Mouse (Mus musculus) embryonic facial prominence, embryonic 15.5 days (tissue): ENCODE measurements around the gene Asic4. TPM values are rescaled to one million over a fixed set of nuclear protein-coding genes. Genes with fewer than 3 reads are reported as not detected.

Experiments used
- ATAC-seq: fragments of 200-750 bp; cut with Nextera tagmentation; 2 replicates; pipeline ENCODE4 v1.8.0; 2017; ENCODE audit warnings: low read depth, moderate TSS enrichment; ENCODE audit not compliant: insufficient number of reproducible peaks, low FRiP score, low TSS enrichment
- H3K27ac ChIP-seq: fragments of 300-500 bp; sonication (generic); replicated peaks from 2 replicates; pipeline ENCODE4 v1.5.1; 2015; ENCODE audit warnings: mild to moderate bottlenecking, inconsistent platforms
- H3K27me3 ChIP-seq: fragments of 300-500 bp; sonication (generic); 2 replicates; pipeline ENCODE4 v1.6.1; 2015; ENCODE audit warnings: inconsistent platforms
- H3K36me3 ChIP-seq: fragments of 300-500 bp; sonication (generic); 2 replicates; pipeline ENCODE4 v1.6.1; 2015; ENCODE audit warnings: mild to moderate bottlenecking, inconsistent platforms
- H3K4me1 ChIP-seq: fragments of 300-500 bp; sonication (generic); 2 replicates; pipeline ENCODE4 v1.6.1; 2015; ENCODE audit warnings: inconsistent platforms
- H3K4me2 ChIP-seq: fragments of 300-500 bp; sonication (generic); replicated peaks from 2 replicates; pipeline ENCODE4 v1.6.1; 2015; ENCODE audit warnings: mild to moderate bottlenecking, inconsistent platforms
- H3K4me3 ChIP-seq: fragments of 300-500 bp; sonication (generic); replicated peaks from 2 replicates; pipeline ENCODE4 v1.5.1; 2015; ENCODE audit warnings: mild to moderate bottlenecking, inconsistent platforms
- H3K9ac ChIP-seq: fragments of 300-500 bp; sonication (generic); 2 replicates; pipeline ENCODE4 v1.6.1; 2015; ENCODE audit warnings: inconsistent platforms
- H3K9me3 ChIP-seq: fragments of 300-500 bp; sonication (generic); replicated peaks from 2 replicates; pipeline ENCODE4 v1.6.1; 2016; ENCODE audit warnings: inconsistent platforms
- WGBS: fragments of 180-500 bp; shearing (Covaris S2); methylation state at CpG from one replicate; pipeline ENCODE4 v1.1.7; 2015; 5-methylcytosine and 5-hydroxymethylcytosine counted together
- polyA plus RNA-seq: library from polyadenylated mRNA; unstranded; fragments of >200 nt; fragmentation: Nextera tagmentation; extraction: Ambion mirVana; gene quantifications from 2 replicates; pipeline ENCODE4 v1.2.1, GENCODE M21; 2015

Gene Asic4
- polyA plus RNA-seq, 1 experiment from 2014 or later: 0.65 TPM

DNA sequence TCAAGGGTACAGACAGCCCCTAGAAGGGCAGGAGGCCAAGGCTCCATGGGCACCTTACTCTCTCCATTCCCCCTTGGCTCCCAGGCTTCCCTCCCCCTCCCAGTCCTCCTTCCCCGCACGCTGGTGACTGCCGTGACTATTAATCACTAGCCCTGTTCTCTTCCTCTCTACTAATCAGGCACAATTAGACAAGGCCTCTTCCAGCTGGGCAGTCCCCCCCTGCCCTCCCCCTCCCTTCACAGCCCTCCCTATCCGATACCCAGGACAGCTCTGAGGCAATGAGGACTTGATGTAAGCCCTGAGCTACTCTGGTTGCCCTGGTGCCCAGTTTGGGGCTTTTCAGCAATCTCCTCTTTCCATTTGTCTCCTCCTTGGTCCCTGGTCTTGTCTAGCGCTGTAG is 5.7 kb downstream of the Asic4 start:
- Histone ChIP-seq H3K27me3 (peaks cover 71% of the 10 kb centered on the region), H3K4me3 (no peak overlapping the region), H3K4me1 (peaks cover 37% of the 10 kb centered on the region), H3K9ac (no peak overlapping the region), H3K9me3 (no peaks in the 10 kb centered on the region), H3K36me3 (no peaks in the 10 kb centered on the region), H3K4me2 (no peak overlapping the region), H3K27ac (no peak overlapping the region)
- no peak for ATAC-seq
- WGBS: 37% methylated on average over 5 of the region's 5 CpGs

DNA sequence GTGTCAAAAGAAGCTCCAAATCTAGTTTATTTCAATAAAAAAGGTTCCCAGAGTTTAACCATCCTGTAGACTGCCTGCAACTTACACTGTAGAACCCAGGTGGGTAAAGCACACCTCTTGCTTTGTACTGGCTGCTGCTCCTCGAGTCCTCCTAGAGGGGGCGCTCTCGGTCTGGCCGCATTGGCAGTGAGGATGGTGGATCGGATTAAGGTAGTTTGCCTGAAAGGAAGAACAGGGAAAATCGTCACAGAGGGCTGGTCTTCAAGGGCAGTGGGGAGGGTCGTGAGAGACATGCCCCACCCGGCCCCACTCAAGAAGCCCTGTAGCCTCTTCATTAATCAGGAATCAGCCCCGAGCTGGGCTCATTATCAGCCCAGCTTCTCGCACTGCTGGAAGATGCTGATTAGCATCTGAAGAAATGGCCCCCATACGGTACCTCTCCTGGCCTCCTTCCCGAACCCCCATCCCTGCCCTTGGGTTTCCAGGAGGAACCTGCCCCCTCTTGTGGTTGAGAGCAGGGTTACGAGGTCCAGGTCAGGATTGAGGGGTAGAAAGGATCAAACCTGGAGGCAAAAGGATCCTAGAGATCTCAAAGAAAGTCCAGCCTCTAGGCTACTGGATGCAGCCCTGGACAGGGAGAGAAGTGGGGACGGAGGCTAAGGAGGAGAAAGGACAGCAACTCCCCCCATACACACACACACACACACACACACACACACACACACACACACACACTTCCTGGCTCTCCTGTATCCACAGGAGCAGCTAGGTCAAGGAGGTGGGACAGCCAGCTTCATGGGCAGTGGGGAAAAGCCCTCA is 6.7 kb downstream of the Asic4 start:
- peaks cover 61% of the 10 kb centered on the region for H3K27me3 ChIP-seq
- no peak overlapping the region for H3K4me3 ChIP-seq
- peaks cover 34% of the 10 kb centered on the region for H3K4me1 ChIP-seq
- H3K4me2 ChIP-seq: no peak overlapping the region
- WGBS: 13% methylated on average over 14 of the region's 14 CpGs
- H3K27ac ChIP-seq: no peak overlapping the region
- no peak overlapping the region for H3K9ac ChIP-seq
- H3K36me3 ChIP-seq: no peaks in the 10 kb centered on the region
- ATAC-seq: no peak
- H3K9me3 ChIP-seq: no peaks in the 10 kb centered on the region

DNA sequence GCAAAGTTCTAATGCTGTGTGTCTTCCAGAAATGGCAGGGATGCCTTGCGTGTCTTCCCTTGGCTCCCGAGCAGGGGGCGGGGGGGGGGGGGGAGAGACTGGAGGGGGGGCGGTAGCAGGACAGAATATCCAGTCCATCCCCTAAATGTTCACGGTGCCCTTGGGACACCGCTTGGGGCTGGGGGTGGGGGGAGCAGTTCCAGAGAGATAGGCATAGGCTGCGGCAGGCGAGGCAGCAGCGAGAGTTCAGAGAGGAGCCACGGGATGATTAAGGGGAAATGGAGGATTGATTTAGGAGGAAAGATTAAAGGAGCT is 7.4 kb downstream of the Asic4 start:
- Histone ChIP-seq H3K27ac (no peak overlapping the region), H3K4me2 (peak overlapping the region; percentile 55), H3K4me1 (peaks cover 34% of the 10 kb centered on the region), H3K4me3 (no peak overlapping the region), H3K36me3 (no peaks in the 10 kb centered on the region), H3K27me3 (peaks cover 53% of the 10 kb centered on the region), H3K9me3 (no peaks in the 10 kb centered on the region), H3K9ac (no peak overlapping the region)
- WGBS: 3% methylated on average over 8 of the region's 10 CpGs
- no peak for ATAC-seq

GRCm38 (mm10) chr1:75458025-75458788 is 8.0 kb downstream of the Asic4 start:
- H3K27me3 ChIP-seq: peaks cover 48% of the 10 kb centered on the region
- no peaks in the 10 kb centered on the region for H3K36me3 ChIP-seq
- peaks cover 34% of the 10 kb centered on the region for H3K4me1 ChIP-seq
- 0 out of 2 replicates have a peak overlapping the region, but pooled peaks have one; percentile 39 for H3K27ac ChIP-seq
- H3K9me3 ChIP-seq: no peaks in the 10 kb centered on the region
- no peak; the same call in 1 of the 2 replicates for ATAC-seq
- no peak overlapping the region for H3K9ac ChIP-seq
- peak overlapping the region; percentile 35 for H3K4me3 ChIP-seq
- 4% methylated on average over 42 of the region's 42 CpGs for WGBS
- peak overlapping the region; percentile 55 for H3K4me2 ChIP-seq

- H3K4me1 ChIP-seq: peaks cover 34% of the 10 kb centered on the region
- H3K4me2 ChIP-seq: peak overlapping the region; percentile 55
- ATAC-seq: no peak
- no peak overlapping the region for H3K9ac ChIP-seq
- peak overlapping the region; percentile 35 for H3K4me3 ChIP-seq
- no peaks in the 10 kb centered on the region for H3K36me3 ChIP-seq
- H3K27me3 ChIP-seq: peaks cover 48% of the 10 kb centered on the region
- no peaks in the 10 kb centered on the region for H3K9me3 ChIP-seq
- 17% methylated on average over 23 of the region's 23 CpGs for WGBS
- H3K27ac ChIP-seq: 0 out of 2 replicates have a peak overlapping the region, but pooled peaks have one; percentile 39
These were observed 8.8 kb downstream of the Asic4 start for GRCm38 (mm10) chr1:75458789-75459684.

DNA sequence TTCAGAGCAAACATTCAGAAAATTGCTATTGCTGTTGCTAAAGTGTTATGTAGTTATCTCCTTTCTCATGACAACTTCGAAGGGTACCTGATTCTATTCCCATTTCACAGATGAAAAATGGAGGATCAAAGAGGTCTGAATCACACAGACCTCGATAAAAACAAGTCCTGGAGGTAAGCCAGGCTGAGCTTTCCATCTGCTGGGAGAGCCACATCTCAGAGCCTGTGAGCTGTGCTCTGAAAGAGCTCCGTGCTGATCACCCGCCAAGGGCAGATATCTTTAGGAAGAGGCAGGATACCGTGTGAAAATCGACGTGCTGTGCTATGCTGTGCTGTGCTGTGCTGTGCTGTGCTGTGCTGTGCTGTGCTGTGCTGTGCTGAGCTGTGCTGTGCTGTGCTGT is 10.1 kb downstream of the Asic4 start:
- Histone ChIP-seq H3K27ac (no peak overlapping the region), H3K27me3 (peaks cover 43% of the 10 kb centered on the region), H3K36me3 (no peaks in the 10 kb centered on the region), H3K4me1 (peaks cover 25% of the 10 kb centered on the region), H3K9ac (no peak overlapping the region), H3K9me3 (no peaks in the 10 kb centered on the region), H3K4me3 (no peak overlapping the region), H3K4me2 (no peak overlapping the region)
- no peak for ATAC-seq
- WGBS: 70% methylated on average over 7 of the region's 7 CpGs

DNA sequence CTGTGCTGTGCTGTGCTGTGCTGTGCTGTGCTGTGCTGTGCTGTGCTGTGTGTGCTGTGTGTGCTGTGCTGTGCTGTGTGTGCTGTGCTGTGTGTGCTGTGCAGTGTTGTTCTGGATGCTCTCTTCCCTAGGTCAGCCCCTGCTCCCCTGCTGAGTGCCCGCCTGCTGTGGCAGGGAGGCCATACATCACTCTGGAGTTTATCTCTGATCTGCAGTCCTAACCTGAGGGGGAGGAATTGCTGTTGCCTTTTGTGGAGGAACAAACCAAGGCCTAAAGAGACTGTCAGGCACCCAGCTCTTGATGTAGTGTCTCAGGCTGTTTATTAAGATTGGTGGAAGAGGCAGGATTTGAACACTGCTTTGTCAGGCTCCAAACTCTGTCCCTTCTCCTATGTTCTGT is 12.4 kb downstream of the Asic4 start:
- Histone ChIP-seq H3K36me3 (no peaks in the 10 kb centered on the region), H3K9me3 (no peaks in the 10 kb centered on the region), H3K9ac (no peak overlapping the region), H3K27me3 (peaks cover 24% of the 10 kb centered on the region), H3K4me3 (no peak overlapping the region), H3K4me1 (peaks cover 21% of the 10 kb centered on the region), H3K27ac (no peak overlapping the region), H3K4me2 (no peak overlapping the region)
- ATAC-seq: no peak
- 70% methylated on average over 1 of the region's 1 CpGs for WGBS

GRCm38 (mm10) chr1:75463652-75464204 is 13.5 kb downstream of the Asic4 start:
- WGBS: 65% methylated on average over 5 of the region's 5 CpGs
- Histone ChIP-seq H3K36me3 (no peaks in the 10 kb centered on the region), H3K9me3 (no peaks in the 10 kb centered on the region), H3K27me3 (peaks cover 15% of the 10 kb centered on the region; the same call in 1 of the 2 replicates), H3K4me1 (peaks cover 11% of the 10 kb centered on the region), H3K4me2 (no peak overlapping the region), H3K27ac (no peak overlapping the region), H3K4me3 (no peak overlapping the region), H3K9ac (no peak overlapping the region)
- ATAC-seq: no peak

GRCm38 (mm10) chr1:75467215-75467927 is 17.1 kb downstream of the Asic4 start:
- peaks cover 4% of the 10 kb centered on the region; the same call in 1 of the 2 replicates for H3K4me1 ChIP-seq
- ATAC-seq: peak; percentile 82
- peak overlapping the region; percentile 31 for H3K4me2 ChIP-seq
- 0 out of 2 replicates have a peak, but pooled peaks cover under 1% of the 10 kb centered on the region for H3K36me3 ChIP-seq
- H3K9ac ChIP-seq: no peak overlapping the region
- H3K27ac ChIP-seq: no peak overlapping the region
- no peak overlapping the region for H3K4me3 ChIP-seq
- H3K9me3 ChIP-seq: no peaks in the 10 kb centered on the region
- peaks cover 13% of the 10 kb centered on the region; the same call in 1 of the 2 replicates for H3K27me3 ChIP-seq
- WGBS: 7% methylated on average over 14 of the region's 14 CpGs

DNA sequence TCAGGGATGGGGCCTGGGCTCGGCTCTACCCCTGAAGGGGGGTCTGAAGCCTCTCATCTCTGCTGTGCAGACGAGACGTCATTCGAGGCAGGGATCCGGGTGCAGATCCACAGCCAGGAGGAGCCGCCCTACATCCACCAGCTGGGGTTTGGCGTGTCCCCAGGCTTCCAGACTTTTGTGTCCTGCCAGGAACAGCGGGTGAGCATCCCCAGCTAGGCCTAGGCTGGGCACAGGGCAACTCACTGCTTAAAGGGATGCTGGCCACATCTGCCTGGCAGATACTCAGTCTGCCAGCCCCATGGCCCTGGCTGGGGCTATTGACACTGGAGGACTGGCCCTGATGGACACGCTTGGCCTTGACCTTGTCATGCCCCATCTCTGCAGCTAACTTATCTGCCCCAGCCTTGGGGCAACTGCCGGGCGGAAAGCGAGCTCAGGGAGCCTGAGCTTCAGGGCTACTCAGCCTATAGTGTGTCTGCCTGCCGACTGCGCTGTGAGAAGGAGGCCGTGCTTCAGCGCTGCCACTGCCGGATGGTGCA is 19.1 kb downstream of the Asic4 start:
- H3K9ac ChIP-seq: no peak overlapping the region
- H3K27me3 ChIP-seq: peaks cover 13% of the 10 kb centered on the region; the same call in 1 of the 2 replicates
- H3K4me3 ChIP-seq: no peak overlapping the region
- H3K4me2 ChIP-seq: no peak overlapping the region
- peaks cover 19% of the 10 kb centered on the region for H3K36me3 ChIP-seq
- no peaks in the 10 kb centered on the region for H3K9me3 ChIP-seq
- H3K4me1 ChIP-seq: peaks cover 7% of the 10 kb centered on the region; the same call in 1 of the 2 replicates
- ATAC-seq: no peak
- H3K27ac ChIP-seq: no peak overlapping the region
- WGBS: 72% methylated on average over 17 of the region's 17 CpGs
